Mouse (Mus musculus): ENCODE data around the gene 4932414N04Rik. TPM values are rescaled to one million over a fixed set of nuclear protein-coding genes. Genes with fewer than 3 reads are reported as not detected.

Gene 4932414N04Rik
- polyA plus RNA-seq, 1 experiment: not detected

GRCm38 (mm10) chr2:68793472-68793871, 137.2 kb downstream of the 4932414N04Rik start:
- no peak for DNase-seq (ENCODE audit: low read depth in 1 of 2, low spot score in 2 of 2)
- no peak overlapping the region for H3K4me3 ChIP-seq (ENCODE audit: extremely low read depth, insufficient read depth, insufficient read length)
- TF ChIP-seq CTCF (IDR thresholded peaks at IDR 0.05; ENCODE audit: extremely low read depth, insufficient read depth, insufficient read length, insufficient replicate concordance): no peak
- no peak for TF ChIP-seq POLR2A (IDR thresholded peaks at IDR 0.05; ENCODE audit: low read depth, low read length)
- WGBS: 38% methylated on average over 1 of the region's 1 CpGs
- H3K27me3 ChIP-seq (ENCODE audit: control insufficient read depth, insufficient read depth, low read length): no peaks in the 10 kb centered on the region
- H3K27ac ChIP-seq (ENCODE audit: insufficient read depth, low read length): no peak overlapping the region
- H3K4me1 ChIP-seq (ENCODE audit: control insufficient read depth, insufficient read depth, insufficient read length): no peaks in the 10 kb centered on the region; the same call in 1 of the 2 replicates
- no peaks in the 10 kb centered on the region for H3K36me3 ChIP-seq (ENCODE audit: control insufficient read depth, insufficient read depth, low read length)

DNA sequence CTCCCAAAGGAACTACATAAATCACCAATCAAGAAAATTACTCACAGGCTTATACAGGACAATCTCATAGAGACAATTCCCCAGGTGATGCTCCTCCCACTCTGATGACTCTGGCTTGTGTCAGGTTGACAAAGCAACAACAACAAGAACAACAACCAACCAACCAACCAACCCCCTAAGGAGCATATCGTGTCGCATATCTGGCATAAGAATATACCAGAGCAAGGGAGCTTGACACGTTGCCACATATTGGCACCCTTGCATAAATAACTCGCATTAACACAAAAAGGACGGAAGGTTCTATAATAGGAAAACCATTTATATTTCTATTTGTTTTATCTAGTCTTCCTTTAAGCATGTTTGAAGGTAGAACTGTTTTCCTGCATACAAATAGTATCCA, 137.9 kb downstream of the 4932414N04Rik start:
- Histone ChIP-seq H3K27me3 (ENCODE audit: control insufficient read depth, insufficient read depth, low read length) (no peaks in the 10 kb centered on the region), H3K4me1 (ENCODE audit: control insufficient read depth, insufficient read depth, insufficient read length) (no peaks in the 10 kb centered on the region; the same call in 1 of the 2 replicates), H3K36me3 (ENCODE audit: control insufficient read depth, insufficient read depth, low read length) (no peaks in the 10 kb centered on the region), H3K27ac (ENCODE audit: insufficient read depth, low read length) (no peak overlapping the region), H3K4me3 (ENCODE audit: extremely low read depth, insufficient read depth, insufficient read length) (no peak overlapping the region)
- no peak for DNase-seq (ENCODE audit: low read depth in 1 of 2, low spot score in 2 of 2)
- WGBS: 92% methylated on average over 5 of the region's 5 CpGs
- TF ChIP-seq CTCF (IDR thresholded peaks at IDR 0.05; ENCODE audit: extremely low read depth, insufficient read depth, insufficient read length, insufficient replicate concordance) (no peak), POLR2A (IDR thresholded peaks at IDR 0.05; ENCODE audit: low read depth, low read length) (no peak)

- no peaks in the 10 kb centered on the region for H3K27me3 ChIP-seq (ENCODE audit: control insufficient read depth, insufficient read depth, low read length)
- TF ChIP-seq POLR2A (IDR thresholded peaks at IDR 0.05; ENCODE audit: low read depth, low read length) (no peak), CTCF (IDR thresholded peaks at IDR 0.05; ENCODE audit: extremely low read depth, insufficient read depth, insufficient read length, insufficient replicate concordance) (no peak)
- no peak for DNase-seq (ENCODE audit: low read depth in 1 of 2, low spot score in 2 of 2)
- WGBS: 88% methylated on average over 9 of the region's 9 CpGs
- no peak overlapping the region for H3K4me3 ChIP-seq (ENCODE audit: extremely low read depth, insufficient read depth, insufficient read length)
- no peak overlapping the region for H3K27ac ChIP-seq (ENCODE audit: insufficient read depth, low read length)
- H3K4me1 ChIP-seq (ENCODE audit: control insufficient read depth, insufficient read depth, insufficient read length): no peaks in the 10 kb centered on the region; the same call in 1 of the 2 replicates
- H3K36me3 ChIP-seq (ENCODE audit: control insufficient read depth, insufficient read depth, low read length): no peaks in the 10 kb centered on the region
Measured at GRCm38 (mm10) chr2:68794616-68795015, 138.3 kb downstream of the 4932414N04Rik start.

GRCm38 (mm10) chr2:68796011-68796775, 139.9 kb downstream of the 4932414N04Rik start:
- no peaks in the 10 kb centered on the region for H3K27me3 ChIP-seq (ENCODE audit: control insufficient read depth, insufficient read depth, low read length)
- H3K36me3 ChIP-seq (ENCODE audit: control insufficient read depth, insufficient read depth, low read length): no peaks in the 10 kb centered on the region
- H3K4me1 ChIP-seq (ENCODE audit: control insufficient read depth, insufficient read depth, insufficient read length): no peaks in the 10 kb centered on the region; the same call in 1 of the 2 replicates
- H3K4me3 ChIP-seq (ENCODE audit: extremely low read depth, insufficient read depth, insufficient read length): no peak overlapping the region
- 74% methylated on average over 10 of the region's 10 CpGs for WGBS
- no peak for TF ChIP-seq CTCF (IDR thresholded peaks at IDR 0.05; ENCODE audit: extremely low read depth, insufficient read depth, insufficient read length, insufficient replicate concordance)
- no peak for TF ChIP-seq POLR2A (IDR thresholded peaks at IDR 0.05; ENCODE audit: low read depth, low read length)
- DNase-seq (ENCODE audit: low read depth in 1 of 2, low spot score in 2 of 2): no peak
- no peak overlapping the region for H3K27ac ChIP-seq (ENCODE audit: insufficient read depth, low read length)

DNA sequence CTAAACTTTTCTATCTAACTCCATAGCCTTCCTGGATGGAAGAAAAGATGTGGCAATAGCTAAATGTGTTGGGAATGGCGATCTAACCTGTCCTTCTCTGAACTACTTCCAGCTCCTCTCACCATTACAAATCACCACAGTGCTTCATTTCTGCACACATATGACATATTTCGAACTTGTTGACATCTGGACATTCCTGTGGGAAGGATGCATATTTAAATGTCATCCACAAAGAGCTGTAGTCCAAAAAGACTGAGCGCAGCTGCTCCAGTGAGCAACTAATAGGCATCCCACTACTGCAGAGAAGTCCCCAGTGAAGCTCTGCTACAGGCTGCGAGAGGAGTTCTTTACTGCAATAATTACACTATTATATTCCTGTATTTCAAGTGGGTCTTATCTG, 140.8 kb downstream of the 4932414N04Rik start:
- DNase-seq (ENCODE audit: low read depth in 1 of 2, low spot score in 2 of 2): no peak
- Histone ChIP-seq H3K36me3 (ENCODE audit: control insufficient read depth, insufficient read depth, low read length) (no peaks in the 10 kb centered on the region), H3K4me1 (ENCODE audit: control insufficient read depth, insufficient read depth, insufficient read length) (no peaks in the 10 kb centered on the region; the same call in 1 of the 2 replicates), H3K27ac (ENCODE audit: insufficient read depth, low read length) (no peak overlapping the region), H3K27me3 (ENCODE audit: control insufficient read depth, insufficient read depth, low read length) (no peaks in the 10 kb centered on the region), H3K4me3 (ENCODE audit: extremely low read depth, insufficient read depth, insufficient read length) (no peak overlapping the region)
- no peak for TF ChIP-seq POLR2A (IDR thresholded peaks at IDR 0.05; ENCODE audit: low read depth, low read length)
- no peak for TF ChIP-seq CTCF (IDR thresholded peaks at IDR 0.05; ENCODE audit: extremely low read depth, insufficient read depth, insufficient read length, insufficient replicate concordance)
- WGBS: 89% methylated on average over 4 of the region's 4 CpGs

Other genes starting within 250 kb of the 4932414N04Rik start
- 3.7 and 3.8 TPM in 2 replicates for gene Stk39, start 184.2 kb upstream of the 4932414N04Rik start, polyA plus RNA-seq (2012; rRNA removed)
- gene 4933409G03Rik, start 74.1 kb upstream of the 4932414N04Rik start, polyA plus RNA-seq (2012; rRNA removed): not detected in 2 replicates
- gene Cers6, start 205.0 kb downstream of the 4932414N04Rik start, polyA plus RNA-seq (2012; rRNA removed): 3.5 and 5.8 TPM in 2 replicates